In genomic region chr2:156956306-156956705, GRCm38 (mm10) we compare ENCODE assay signal across 26 mouse cellular contexts. TPM values are rescaled to one million over a fixed set of nuclear protein-coding genes. Genes with fewer than 3 reads are reported as not detected.
DNase-seq lines count a peak whose midpoint lies in the region; ATAC-seq and TF ChIP-seq lines count a peak whose summit lies in the region.
"Had no signal": no experiment of that assay in that cellular context is flagged by ENCODE, and none has a peak within 500 bp of the region (broad histone marks: within the 10 kb centered on the region; RNA-seq: fewer than 3 reads in every experiment).

No protein-coding gene starts in this region.

- peak; percentile 60 for DNase-seq in c-Kit-negative CD71-positive TER-119-positive erythroid progenitor cells, embryonic 14.5 days (ENCODE audit: low read depth, low spot score)
- no peak for DNase-seq in liver, embryonic 11.5 days (ENCODE audit: low spot score)
- DNase-seq in liver, postnatal 0 days, result no peak
- DNase-seq in retina, embryonic 14.5 days (ENCODE audit: low spot score), result no peak
- no peak for DNase-seq in cerebellum, adult 8-10 months
- no peak for DNase-seq in ovary, adult 18-20 months (ENCODE audit: low spot score)
- DNase-seq in kidney, postnatal 36 days, result no peak
- DNase-seq: adrenal gland, adult 8-10 months; cerebellum, adult 11 months; cerebellum, postnatal 14 days; embryo, embryonic 11 days; gastrocnemius, postnatal 10 days; thymus, adult 2 months; thymus, postnatal 4 days had no signal

- H3K27ac ChIP-seq in liver, embryonic 11.5 days (ENCODE audit: low read depth, low read length), result no peak overlapping the region
- H3K27ac ChIP-seq in liver, postnatal 0 days (ENCODE audit: low read depth), result no peak overlapping the region
- H3K27ac ChIP-seq: embryonic facial prominence, embryonic 13.5 days; forebrain, embryonic 15.5 days; hindbrain, embryonic 10.5 days; hindbrain, postnatal 0 days; kidney, postnatal 0 days; limb, embryonic 10.5 days; midbrain, embryonic 12.5 days had no signal

- no peak overlapping the region for H3K4me2 ChIP-seq in liver, embryonic 11.5 days
- no peak overlapping the region for H3K4me2 ChIP-seq in liver, postnatal 0 days (ENCODE audit: low read depth, low read length)
- H3K4me2 ChIP-seq: embryonic facial prominence, embryonic 13.5 days; forebrain, embryonic 15.5 days; heart, embryonic 11.5 days; midbrain, embryonic 12.5 days had no signal

- no peak overlapping the region for H3K4me3 ChIP-seq in liver, embryonic 11.5 days (ENCODE audit: low read depth, low read length)
- no peak overlapping the region for H3K4me3 ChIP-seq in liver, postnatal 0 days (ENCODE audit: low read depth, low read length)
- H3K4me3 ChIP-seq: embryonic facial prominence, embryonic 13.5 days; forebrain, embryonic 15.5 days; hindbrain, embryonic 10.5 days; limb, embryonic 10.5 days; midbrain, embryonic 12.5 days had no signal

- WGBS in liver, embryonic 11.5 days, result 51% methylated on average over 7 of the region's 7 CpGs
- WGBS in liver, postnatal 0 days (ENCODE audit: insufficient replicate concordance), result 55% methylated on average over 7 of the region's 7 CpGs

- ATAC-seq in erythroblast, adult 5-6 weeks (replicated peaks; ENCODE audit: low FRiP score, poor library complexity, severe bottlenecking), result 0 out of 2 replicates have a peak, but pooled peaks have one; percentile 30
- peak; percentile 93 for ATAC-seq in liver, embryonic 11.5 days (replicated peaks; ENCODE audit: low FRiP score)
- ATAC-seq in liver, postnatal 0 days, result peak; percentile 83
- ATAC-seq: forebrain, embryonic 15.5 days; hindbrain, postnatal 0 days; lung, postnatal 0 days had no signal

- peak; percentile 70 for TF ChIP-seq EP300 in liver, postnatal 0 days (IDR thresholded peaks at IDR 0.05; ENCODE audit: low read depth)

- peaks cover 17% of the 10 kb centered on the region for H3K4me1 ChIP-seq in liver, embryonic 11.5 days (replicated peaks; ENCODE audit: control insufficient read depth, insufficient read depth, low read length)
- H3K4me1 ChIP-seq in liver, postnatal 0 days (ENCODE audit: insufficient read depth), result peaks cover 16% of the 10 kb centered on the region
- H3K4me1 ChIP-seq: embryonic facial prominence, embryonic 13.5 days; hindbrain, embryonic 10.5 days; limb, embryonic 10.5 days; midbrain, embryonic 12.5 days had no signal

- 0 out of 2 replicates have a peak, but pooled peaks have one; percentile 15 for TF ChIP-seq CTCF in liver, postnatal 0 days (IDR thresholded peaks at IDR 0.05; ENCODE audit: low read depth)

- H3K9ac ChIP-seq in liver, embryonic 11.5 days (ENCODE audit: low read depth, low read length), result no peak overlapping the region
- H3K9ac ChIP-seq in liver, postnatal 0 days (replicated peaks), result no peak overlapping the region
- H3K9ac ChIP-seq: embryonic facial prominence, embryonic 13.5 days; forebrain, embryonic 15.5 days; midbrain, embryonic 12.5 days had no signal

- H3K9me3 ChIP-seq in liver, embryonic 11.5 days (ENCODE audit: control insufficient read depth, low read length), result no peaks in the 10 kb centered on the region
- no peaks in the 10 kb centered on the region for H3K9me3 ChIP-seq in liver, postnatal 0 days (ENCODE audit: low read length)
- H3K9me3 ChIP-seq: embryonic facial prominence, embryonic 13.5 days; forebrain, embryonic 15.5 days; G1E; hindbrain, embryonic 10.5 days; limb, embryonic 10.5 days; midbrain, embryonic 12.5 days had no signal

- H3K27me3 ChIP-seq in liver, embryonic 11.5 days (replicated peaks; ENCODE audit: control insufficient read depth, insufficient read depth, low read length), result no peaks in the 10 kb centered on the region
- no peaks in the 10 kb centered on the region for H3K27me3 ChIP-seq in liver, postnatal 0 days (ENCODE audit: insufficient read depth, low read length)
- H3K27me3 ChIP-seq: CH12.LX; embryonic facial prominence, embryonic 13.5 days; forebrain, embryonic 15.5 days; midbrain, embryonic 12.5 days had no signal

- no peaks in the 10 kb centered on the region for H3K36me3 ChIP-seq in liver, embryonic 11.5 days (ENCODE audit: control insufficient read depth, insufficient read depth, low read length)
- no peaks in the 10 kb centered on the region for H3K36me3 ChIP-seq in liver, postnatal 0 days (replicated peaks; ENCODE audit: insufficient read depth, low read length)
- H3K36me3 ChIP-seq: forebrain, embryonic 15.5 days; hindbrain, embryonic 10.5 days; midbrain, embryonic 12.5 days had no signal

RNA-seq across cellular contexts. Expression of gene Ndrg3, which starts 35.5 kb away (rescaled TPM):
- total RNA-seq in erythroblast, adult 5-6 weeks (2015; ENCODE audit: low replicate concordance), result 15.3 and 15.6 TPM in 2 replicates
- total RNA-seq in erythroblast, adult 5-6 weeks (2017; ENCODE audit: low replicate concordance), result 9.2 and 10.3 TPM in 2 replicates
- polyA plus RNA-seq in liver, embryonic 11.5 days (2014; fragmentation: Nextera tagmentation; extraction: Ambion mirVana), result 58.9 and 68.3 TPM in 2 replicates
- 10.0 and 11.3 TPM in 2 replicates for polyA plus RNA-seq in liver, postnatal 0 days (2015; fragmentation: Nextera tagmentation; extraction: Ambion mirVana)

RNA-seq across cellular contexts. Expression of gene Dsn1, which starts 50.6 kb away (rescaled TPM):
- 12.3 and 14.8 TPM in 2 replicates for total RNA-seq in erythroblast, adult 5-6 weeks (2015; ENCODE audit: low replicate concordance)
- 21.2 TPM in 2 replicates for total RNA-seq in erythroblast, adult 5-6 weeks (2017; ENCODE audit: low replicate concordance)
- 45.0 and 45.7 TPM in 2 replicates for polyA plus RNA-seq in liver, embryonic 11.5 days (2014; fragmentation: Nextera tagmentation; extraction: Ambion mirVana)
- 12.4 and 14.0 TPM in 2 replicates for polyA plus RNA-seq in liver, postnatal 0 days (2015; fragmentation: Nextera tagmentation; extraction: Ambion mirVana)

Comparison
In these comparisons a context has a peak if more than half of its experiments do, and no peak if none do; other contexts are left out.
1. ATAC-seq: peak in every context shown above with its lines; median percentile 93 in liver, embryonic 11.5 days; 83 in liver, postnatal 0 days; 30 in erythroblast, adult 5-6 weeks.